Mouse (Mus musculus) kidney, adult 9 months (tissue): Measurements from ENCODE around the gene Unc5c.

Experiments
- DNase-seq: peaks from one replicate; pipeline ENCODE4 v3.0.0; 2022

Unc5c gene

GRCm38 (mm10) chr3:141819331-141819941 is 354.4 kb downstream of the Unc5c start:
- DNase-seq = peak; percentile 59

DNA sequence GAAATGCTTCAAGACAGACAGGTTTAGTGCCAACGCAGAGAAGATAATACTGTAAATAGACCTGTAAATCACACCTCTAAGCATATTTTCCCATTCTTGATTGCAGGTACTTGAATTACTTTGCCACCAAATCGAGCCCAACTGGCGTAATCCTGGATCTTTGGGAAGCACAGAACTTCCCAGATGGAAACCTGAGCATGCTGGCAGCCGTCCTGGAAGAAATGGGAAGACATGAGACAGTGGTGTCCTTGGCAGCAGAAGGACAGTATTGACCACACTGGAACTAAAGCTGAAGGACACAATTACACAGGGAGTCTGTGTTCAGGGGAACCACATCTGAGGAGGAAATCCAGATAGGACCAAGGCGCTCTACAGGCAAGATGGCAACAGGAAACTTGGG is 363.3 kb downstream of the Unc5c start:
- no peak for DNase-seq

GRCm38 (mm10) chr3:141831135-141831534 is 366.1 kb downstream of the Unc5c start:
- peak; percentile 72 for DNase-seq

DNA sequence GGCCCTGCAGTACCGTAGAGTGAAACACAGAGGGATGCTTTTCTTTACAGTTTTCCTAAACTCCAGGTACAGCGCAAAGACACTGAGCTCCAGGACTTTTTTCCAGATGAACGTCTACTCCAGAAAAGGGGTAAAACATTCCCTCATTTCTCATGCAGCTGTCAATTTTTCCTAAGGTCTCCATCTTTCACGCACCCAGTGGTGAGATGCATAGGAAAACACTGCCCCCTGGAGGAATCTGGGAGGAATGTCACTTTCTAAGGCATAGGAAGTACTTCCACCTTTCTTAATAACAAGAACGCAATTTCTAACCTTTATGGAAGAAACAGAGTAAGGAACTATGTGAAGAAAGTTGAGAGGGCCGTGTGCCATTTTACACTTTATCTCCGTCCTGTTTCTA is 373.8 kb downstream of the Unc5c start:
- DNase-seq = peak; percentile 16

DNA sequence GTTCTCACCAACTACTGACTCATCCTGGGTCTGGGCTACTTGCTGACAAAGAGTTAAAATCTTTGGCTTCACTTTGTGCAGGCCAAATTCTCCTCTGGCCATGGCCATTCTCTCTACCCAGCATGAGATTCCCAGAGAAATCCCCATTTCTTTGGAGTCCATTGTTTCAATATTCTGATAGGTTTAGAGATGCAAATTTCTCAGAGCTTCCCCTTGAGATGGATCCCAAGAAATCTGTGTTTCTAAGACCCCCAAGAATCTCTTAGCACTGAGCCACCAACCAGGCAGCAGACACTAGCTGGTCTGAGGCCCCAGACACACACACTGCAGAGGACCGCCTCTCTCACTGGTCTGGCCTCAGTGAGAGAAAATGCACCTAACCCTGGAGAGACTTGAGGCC is 384.2 kb downstream of the Unc5c start:
- no peak for DNase-seq

GRCm38 (mm10) chr3:141850141-141850540 is 385.1 kb downstream of the Unc5c start:
- DNase-seq = no peak

DNA sequence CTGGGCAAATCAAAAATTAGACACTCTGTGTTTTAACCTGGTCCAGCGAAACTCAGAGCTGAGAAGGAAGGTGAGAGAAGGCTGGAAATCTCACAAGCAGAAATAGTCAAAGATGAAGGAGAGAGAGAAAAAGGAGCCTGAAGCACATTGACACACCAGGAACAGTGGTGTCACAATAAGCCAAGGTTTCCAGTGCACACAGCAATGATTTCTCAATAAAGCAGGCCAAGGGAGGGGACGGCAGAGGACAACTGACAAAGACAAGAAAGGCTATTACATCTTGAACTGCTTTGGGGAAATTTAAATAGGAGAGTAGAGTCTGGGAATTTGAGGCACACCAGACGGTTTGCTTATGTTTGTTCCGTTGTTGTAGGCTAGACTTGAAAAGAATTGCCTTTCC is 389.3 kb downstream of the Unc5c start:
- DNase-seq = no peak

DNA sequence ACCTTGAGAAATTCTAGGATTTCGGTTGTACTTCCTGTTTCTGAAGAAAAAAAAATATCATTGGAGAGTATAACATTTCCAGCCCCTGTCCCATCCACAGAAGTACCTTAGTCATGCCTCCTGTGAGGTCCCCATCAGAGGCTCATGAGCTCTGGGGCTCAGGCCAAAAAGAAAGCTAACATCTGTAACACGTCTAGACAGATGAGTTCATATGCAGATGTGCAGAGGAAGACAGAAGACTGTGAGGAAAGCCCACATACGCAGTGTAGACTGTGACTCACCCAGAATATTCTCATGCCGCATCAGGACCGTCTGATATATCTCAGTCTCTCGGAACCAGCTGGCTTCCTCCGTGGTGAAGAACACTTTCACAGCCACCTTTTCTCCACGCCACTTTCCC is 392.1 kb downstream of the Unc5c start:
- no peak for DNase-seq

DNA sequence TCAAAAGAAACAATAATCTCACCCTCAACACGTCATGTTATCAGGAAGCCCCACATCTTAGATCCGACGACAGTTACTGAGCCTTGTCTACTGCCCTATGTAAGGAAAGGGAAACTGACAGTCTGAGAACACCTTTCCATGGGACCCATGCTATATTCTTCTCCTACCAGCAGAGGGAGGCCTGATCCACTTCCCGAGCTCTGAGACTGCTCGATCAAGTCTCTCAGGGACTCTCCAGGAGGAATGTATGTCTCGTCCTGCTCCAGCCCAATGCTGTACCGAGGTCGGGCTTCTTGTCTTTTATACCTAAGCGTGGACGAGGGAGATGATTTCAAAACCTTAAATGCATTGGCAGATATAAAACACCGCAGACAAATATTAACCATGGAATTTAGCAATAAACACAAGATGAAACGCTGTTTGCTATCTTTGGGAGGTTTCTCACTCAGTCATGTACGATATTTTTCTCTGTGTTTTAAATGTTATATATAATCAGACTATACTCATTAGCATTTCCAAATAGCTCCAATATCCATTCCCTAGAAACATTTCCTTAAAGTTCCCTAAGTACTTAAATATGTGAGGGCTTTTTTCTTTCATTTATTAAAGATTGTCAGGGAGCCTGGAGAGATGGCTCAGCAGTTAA is 397.9 kb downstream of the Unc5c start:
- DNase-seq = peak; percentile 44

DNA sequence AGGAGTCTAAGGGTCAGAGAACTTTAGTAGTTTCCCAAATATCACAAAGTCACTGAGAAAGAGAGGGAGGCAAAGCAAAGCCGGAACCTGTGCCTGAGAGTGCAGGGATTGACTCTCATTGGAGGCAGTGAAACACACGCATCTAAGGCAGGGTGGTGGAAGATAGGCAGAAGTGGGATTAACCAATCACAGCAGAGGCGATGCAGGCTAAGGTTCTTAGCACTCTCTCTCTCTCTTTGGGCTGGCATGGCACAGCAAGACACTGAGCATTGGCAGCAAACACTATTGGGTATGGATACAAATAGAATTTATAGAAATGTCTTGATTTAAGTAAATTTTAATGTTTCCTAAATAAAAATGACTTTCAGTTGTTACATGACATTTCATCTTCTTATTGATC is 406.8 kb downstream of the Unc5c start:
- DNase-seq = no peak

DNA sequence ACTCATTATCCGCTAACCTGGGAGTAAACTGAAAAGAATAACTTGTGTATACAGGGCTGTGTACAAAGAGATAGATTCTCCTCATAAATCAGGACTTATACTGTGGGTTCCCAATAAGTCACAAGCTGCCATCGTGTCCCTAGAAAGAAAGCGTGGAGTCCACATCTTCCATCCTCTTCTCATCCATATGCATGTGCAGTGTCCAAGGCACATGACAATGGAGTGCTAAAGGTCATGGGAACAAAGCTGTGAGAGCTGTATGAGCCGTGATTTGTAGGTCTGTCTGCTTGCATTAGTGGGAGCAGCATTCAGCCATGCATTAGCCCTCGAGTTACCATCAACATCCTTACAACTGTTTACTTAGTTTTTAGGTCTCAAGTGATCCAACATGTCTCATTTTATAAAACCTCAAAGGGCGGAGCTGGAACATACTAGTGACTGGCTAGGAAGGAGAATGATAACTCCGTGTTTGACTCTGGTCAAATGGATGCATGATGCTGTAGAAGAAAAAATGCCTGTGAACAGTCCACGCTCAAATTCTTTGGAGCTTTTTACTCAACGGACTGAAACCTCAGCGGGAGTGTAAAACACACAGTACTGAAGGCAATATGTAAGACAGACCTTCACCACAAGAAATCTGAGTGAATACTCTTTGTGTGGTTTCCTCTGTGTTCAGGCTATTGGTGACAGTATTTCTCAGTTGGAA is 407.5 kb downstream of the Unc5c start:
- DNase-seq = no peak

DNA sequence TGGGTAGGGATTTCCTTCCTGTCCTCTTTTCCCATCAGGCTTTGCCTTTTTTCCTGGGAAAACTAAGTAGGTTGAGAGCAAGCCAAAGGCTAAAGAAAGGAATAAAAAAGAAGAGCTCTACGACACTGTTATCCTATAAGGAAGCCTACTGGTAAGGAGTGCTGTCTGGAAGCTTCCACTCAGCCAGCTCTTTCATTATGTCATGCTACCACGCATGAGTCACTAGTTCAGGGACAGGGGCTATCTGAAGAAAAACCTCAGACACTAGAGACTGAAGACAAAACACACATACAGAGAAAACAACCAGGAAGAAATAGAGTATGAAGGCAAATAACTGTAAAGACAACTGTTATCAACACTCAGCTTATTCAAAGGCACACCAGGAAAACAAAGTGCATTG is 417.5 kb downstream of the Unc5c start:
- DNase-seq = no peak

DNA sequence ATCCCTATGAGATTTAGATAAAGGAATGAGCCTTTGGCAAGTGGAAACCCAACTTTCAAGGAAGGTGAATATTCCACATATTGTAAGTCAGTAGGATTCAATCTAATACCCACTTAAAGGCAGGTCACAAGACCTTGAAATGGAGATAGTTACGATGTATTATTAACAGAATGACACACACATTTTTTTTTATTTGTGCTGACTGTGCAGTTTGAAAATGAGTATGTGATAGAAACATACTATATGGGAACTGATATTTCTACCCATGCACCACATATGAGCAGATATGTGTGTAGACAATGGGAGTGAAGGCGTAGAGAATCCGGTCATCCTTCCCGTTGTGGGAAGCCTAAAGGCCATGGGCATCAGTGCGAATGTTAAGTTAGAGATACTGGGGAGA is 419.2 kb downstream of the Unc5c start:
- DNase-seq = no peak
